Mouse (Mus musculus): ENCODE measurements at regions not wholly inside any gene's neighbourhood (a gene's known extent, or its start where the extent isn't known, plus 50 kb on each side); places are given as distances from the start of the nearest gene placed in this dataset.

- no peak for DNase-seq (ENCODE audit: low read depth, low spot score)
These were observed 323.7 kb upstream of the G2e3 start for GRCm38 (mm10) chr12:51024057-51024743.

GRCm38 (mm10) chr12:51018185-51018584, 329.7 kb upstream of the G2e3 start:
- DNase-seq (ENCODE audit: low read depth, low spot score): no peak

GRCm38 (mm10) chr12:51016081-51016480, 331.8 kb upstream of the G2e3 start:
- peak; percentile 59 for DNase-seq (ENCODE audit: low read depth, low spot score)

GRCm38 (mm10) chr12:51009644-51010043, 338.2 kb upstream of the G2e3 start:
- no peak for DNase-seq (ENCODE audit: low read depth, low spot score)

GRCm38 (mm10) chr12:51001722-51002592, 345.9 kb upstream of the G2e3 start:
- DNase-seq (ENCODE audit: low read depth, low spot score): peak; percentile 55

GRCm38 (mm10) chr12:51001096-51001495, 346.8 kb upstream of the G2e3 start:
- DNase-seq (ENCODE audit: low read depth, low spot score): no peak

GRCm38 (mm10) chr12:51000281-51001075, 347.4 kb upstream of the G2e3 start:
- no peak for DNase-seq (ENCODE audit: low read depth, low spot score)

GRCm38 (mm10) chr12:50999295-51000237, 348.3 kb upstream of the G2e3 start:
- peak; percentile 48 for DNase-seq (ENCODE audit: low read depth, low spot score)

- no peak for DNase-seq (ENCODE audit: low read depth, low spot score)
These were observed 346.8 kb upstream of the Prkd1 start for GRCm38 (mm10) chr12:50995664-50996063.

GRCm38 (mm10) chr12:50989561-50990325, 340.8 kb upstream of the Prkd1 start:
- DNase-seq (ENCODE audit: low read depth, low spot score): no peak

- DNase-seq (ENCODE audit: low read depth, low spot score): no peak
These were observed 332.4 kb upstream of the Prkd1 start for GRCm38 (mm10) chr12:50981318-50981717.

GRCm38 (mm10) chr12:50980800-50981199, 331.9 kb upstream of the Prkd1 start:
- no peak for DNase-seq (ENCODE audit: low read depth, low spot score)

- DNase-seq (ENCODE audit: low read depth, low spot score): no peak
These were observed 321.8 kb upstream of the Prkd1 start for GRCm38 (mm10) chr12:50970759-50971122.

GRCm38 (mm10) chr12:50969887-50970758, 321.2 kb upstream of the Prkd1 start:
- no peak for DNase-seq (ENCODE audit: low read depth, low spot score)

- DNase-seq (ENCODE audit: low read depth, low spot score): no peak
These were observed 320.5 kb upstream of the Prkd1 start for GRCm38 (mm10) chr12:50969402-50969801.

- DNase-seq (ENCODE audit: low read depth, low spot score): no peak
These were observed 318.4 kb upstream of the Prkd1 start for GRCm38 (mm10) chr12:50967168-50967810.

- no peak for DNase-seq (ENCODE audit: low read depth, low spot score)
These were observed 305.1 kb upstream of the Prkd1 start for GRCm38 (mm10) chr12:50953971-50954370.

GRCm38 (mm10) chr12:50947035-50947434, 298.1 kb upstream of the Prkd1 start:
- DNase-seq (ENCODE audit: low read depth, low spot score): no peak

All from telencephalon, adult 2 months (tissue).